Mouse (Mus musculus) midbrain, embryonic 13.5 days (tissue): ENCODE measurements around the gene Ganc. TPM values are rescaled to one million over a fixed set of nuclear protein-coding genes. Genes with fewer than 3 reads are reported as not detected.

ENCODE experiments used
- polyA plus RNA-seq: library from polyadenylated mRNA; unstranded; fragments of >200 nt; fragmentation: Nextera tagmentation; extraction: Ambion mirVana; gene quantifications from 2 replicates; pipeline ENCODE4 v1.2.1, GENCODE M21; 2015

Gene Ganc
- polyA plus RNA-seq, 1 experiment from 2014 or later, result 9.5 TPM

Other genes with a start within 250 kb of the Ganc start
- gene Ehd4, start 249.3 kb upstream of the Ganc start, polyA plus RNA-seq, result 14.1 and 16.4 TPM in 2 replicates
- 1.3 and 1.5 TPM in 2 replicates for gene Pla2g4e, start 158.6 kb upstream of the Ganc start, polyA plus RNA-seq
- not detected in 2 replicates for gene Pla2g4d, start 114.7 kb upstream of the Ganc start, polyA plus RNA-seq
- gene Pla2g4f, start 89.7 kb upstream of the Ganc start, polyA plus RNA-seq, result not detected in 2 replicates
- gene Vps39, start 50.8 kb upstream of the Ganc start, polyA plus RNA-seq, result 47.9 and 49.4 TPM in 2 replicates
- gene Tmem87a, start 217 bp downstream of the Ganc start, polyA plus RNA-seq, result 7.7 and 10.2 TPM in 2 replicates
- gene Capn3, start 52.1 kb downstream of the Ganc start, polyA plus RNA-seq, result 1.7 and 2.3 TPM in 2 replicates
- gene Zfp106, start 159.9 kb downstream of the Ganc start, polyA plus RNA-seq, result 46.7 and 54.2 TPM in 2 replicates
- 18.9 and 20.2 TPM in 2 replicates for gene Snap23, start 163.8 kb downstream of the Ganc start, polyA plus RNA-seq
- gene Haus2, start 205.5 kb downstream of the Ganc start, polyA plus RNA-seq, result 33.1 and 37.1 TPM in 2 replicates
- gene Lrrc57, start 205.6 kb downstream of the Ganc start, polyA plus RNA-seq, result 34.0 and 36.4 TPM in 2 replicates
- 3.4 and 4.2 TPM in 2 replicates for gene Stard9, start 225.2 kb downstream of the Ganc start, polyA plus RNA-seq